Mouse (Mus musculus) adrenal gland, postnatal 25 days (tissue): ENCODE results near the gene Adam10. TPM values are rescaled to one million over a fixed set of nuclear protein-coding genes. Genes with fewer than 3 reads are reported as not detected.

Source experiments
- DNase-seq: peaks from one replicate; pipeline ENCODE4 v3.0.0; 2021; ENCODE audit warnings: mixed read lengths
- microRNA-seq, 2 experiments: library from miRNA; unstranded; fragments of <30 nt; microRNA quantifications; one replicate each; pipeline ENCODE4 v1.2.0; 2021
- total RNA-seq: library from RNA; stranded (reverse); gene quantifications from 2 replicates; pipeline ENCODE4 v1.2.3, GENCODE M21; 2021

The Adam10 gene
- total RNA-seq, 1 experiment from 2014 or later = 53.1 TPM

GRCm38 (mm10) chr9:70788705-70789104, 109.9 kb downstream of the Adam10 start:
- no peak for DNase-seq

GRCm38 (mm10) chr9:70790621-70791020, 111.8 kb downstream of the Adam10 start:
- DNase-seq = no peak

DNA sequence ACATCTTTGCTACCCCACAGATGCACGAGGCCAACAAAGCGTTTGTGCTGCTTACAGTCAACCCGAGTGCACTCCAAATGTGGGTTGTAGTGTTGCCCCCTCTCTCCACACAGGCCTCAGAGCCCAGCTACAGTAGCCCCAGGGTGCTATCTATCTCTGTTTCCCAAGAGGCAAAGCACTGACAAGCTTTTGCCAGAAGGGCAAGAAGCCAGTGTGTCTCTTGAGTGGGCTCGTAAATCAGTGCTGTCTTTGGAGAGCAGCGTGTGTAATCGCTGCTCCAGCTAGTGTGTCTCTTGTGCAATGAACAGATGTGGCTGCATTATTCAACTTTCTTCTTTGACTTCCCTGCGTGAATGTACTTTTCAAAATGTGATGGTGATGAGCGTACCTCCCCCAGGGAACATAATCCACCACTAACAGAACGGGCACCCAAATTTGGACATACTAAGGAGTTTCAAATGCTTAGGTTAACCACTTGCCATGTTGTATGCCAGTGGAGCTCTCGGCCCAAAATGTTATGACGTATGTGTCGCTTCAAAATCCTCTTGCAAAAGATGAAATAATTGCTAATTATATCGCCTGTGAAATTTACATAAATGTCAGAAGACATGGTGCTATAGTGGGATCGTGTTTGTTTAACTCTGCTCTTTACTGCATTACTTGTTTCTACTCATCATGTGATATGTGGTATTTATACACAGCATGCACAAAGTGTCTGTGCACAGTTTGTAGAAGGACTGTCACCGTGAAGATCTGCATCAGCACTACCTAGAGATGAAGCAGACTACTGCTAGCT, 116.0 kb downstream of the Adam10 start:
- DNase-seq = peak; percentile 25

- no peak for DNase-seq
These were observed 116.6 kb downstream of the Adam10 start for GRCm38 (mm10) chr9:70795439-70795757.

- no peak for DNase-seq
These were observed 122.0 kb downstream of the Adam10 start for GRCm38 (mm10) chr9:70800588-70801315.

GRCm38 (mm10) chr9:70801761-70802160, 123.0 kb downstream of the Adam10 start:
- no peak for DNase-seq

GRCm38 (mm10) chr9:70802816-70803215, 124.0 kb downstream of the Adam10 start:
- no peak for DNase-seq

- no peak for DNase-seq
These were observed 127.3 kb downstream of the Adam10 start for GRCm38 (mm10) chr9:70806069-70806468.

DNA sequence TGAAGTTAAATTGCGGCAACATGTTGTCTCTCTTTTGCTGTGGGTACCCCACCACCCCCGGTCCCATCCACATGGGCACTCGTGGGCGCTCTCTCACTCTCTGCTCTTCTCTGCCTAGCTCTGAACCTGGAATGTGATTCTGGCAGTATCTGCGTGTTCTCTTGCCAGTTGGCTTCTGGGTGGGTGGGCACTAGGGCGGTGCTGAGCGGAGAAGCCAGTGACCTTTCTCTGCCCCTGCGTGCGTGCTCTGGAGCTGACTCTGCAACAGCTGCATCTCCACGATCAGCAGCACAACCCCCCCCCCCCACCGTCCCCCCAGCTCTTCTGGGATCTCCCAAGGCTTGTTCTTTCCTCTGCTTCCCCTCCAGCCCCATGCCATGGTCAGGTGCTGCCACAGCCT, 128.9 kb downstream of the Adam10 start:
- no peak for DNase-seq

DNA sequence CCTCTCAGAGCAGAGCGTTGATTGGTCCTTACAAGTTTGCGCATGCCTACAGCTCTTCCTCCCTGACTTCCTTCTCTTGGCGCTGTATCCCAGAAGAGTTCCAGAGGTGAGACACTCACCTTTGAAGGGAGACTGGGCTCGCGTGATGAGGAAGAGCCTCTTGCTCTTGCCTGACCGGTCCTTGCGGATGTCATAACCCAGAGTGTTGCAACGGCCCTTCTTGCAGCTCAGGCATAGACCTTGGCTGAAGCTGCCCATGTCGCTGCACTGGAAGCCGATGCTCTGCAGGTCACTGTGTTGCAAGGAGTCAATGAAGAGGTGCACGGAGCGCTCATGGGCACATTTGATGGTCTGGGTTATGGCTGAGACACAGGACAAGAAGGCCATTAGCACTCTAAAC, 133.8 kb downstream of the Adam10 start:
- no peak for DNase-seq

DNA sequence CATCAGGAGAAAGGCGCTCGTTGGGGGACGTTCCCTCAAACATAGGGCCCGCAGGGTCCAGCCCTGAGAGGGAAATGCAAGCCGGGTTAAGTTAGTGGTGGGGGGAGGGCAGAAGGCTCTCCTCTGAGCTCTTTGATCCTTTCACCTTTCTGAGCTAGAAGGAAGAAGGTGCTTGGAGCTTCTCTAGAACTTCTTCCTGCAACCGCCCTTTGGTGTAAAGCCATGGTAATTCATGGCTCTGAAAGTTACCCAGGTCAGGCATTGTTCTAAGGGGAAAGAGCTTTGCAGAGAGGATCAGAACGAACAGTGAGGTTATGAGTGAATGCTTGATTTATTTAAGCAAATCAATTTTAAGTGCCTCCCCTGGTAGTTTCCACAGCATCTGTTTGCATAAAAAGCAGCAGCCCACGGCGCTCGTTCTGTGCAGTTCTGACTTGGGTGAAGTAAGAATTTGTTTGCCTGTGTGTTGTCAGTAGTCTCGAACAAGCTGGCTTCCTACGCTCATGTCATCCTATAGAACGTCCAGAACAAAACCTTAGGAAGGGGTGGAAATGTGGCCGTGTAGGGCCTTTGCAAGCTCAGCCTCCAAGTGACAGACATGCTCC, 138.0 kb downstream of the Adam10 start:
- no peak for DNase-seq

DNA sequence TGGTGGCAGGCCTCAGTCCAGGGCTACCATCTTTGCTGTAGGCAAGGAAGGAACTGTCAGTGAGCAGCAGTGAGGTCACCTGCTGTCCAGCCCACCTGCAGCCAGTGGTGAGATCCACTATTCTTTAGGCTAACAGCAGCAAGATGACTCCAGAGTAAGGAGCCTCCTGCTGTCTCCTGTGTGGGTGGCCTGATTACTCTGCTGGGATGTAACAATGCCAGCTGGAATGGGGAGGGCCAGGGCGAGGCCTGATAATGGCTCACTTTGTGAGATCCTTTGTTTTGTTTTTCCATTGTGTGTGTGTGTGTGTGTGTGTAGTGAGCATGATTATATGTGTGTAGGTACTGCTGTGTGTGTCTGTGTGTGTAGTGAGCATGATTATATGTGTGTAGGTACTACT, 138.6 kb downstream of the Adam10 start:
- no peak for DNase-seq

DNA sequence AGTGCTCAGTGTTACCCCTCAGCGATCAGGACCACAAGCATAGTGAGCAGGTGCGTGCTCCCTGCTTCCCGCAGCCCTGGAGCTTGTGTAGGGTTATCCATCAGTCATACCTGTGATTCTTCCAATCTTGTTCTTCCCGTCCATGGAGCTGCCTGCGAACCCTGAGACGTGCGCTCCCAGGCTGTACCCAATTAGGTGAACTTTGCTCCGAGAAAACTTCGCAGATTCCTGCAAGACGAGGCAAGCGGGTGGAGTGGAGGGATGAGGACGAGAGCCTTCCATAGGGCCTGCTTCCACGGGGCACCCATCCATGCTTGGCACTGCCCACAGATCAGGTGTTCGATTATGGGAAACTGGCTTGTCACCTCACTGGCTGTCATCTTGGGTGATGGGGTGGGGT, 139.9 kb downstream of the Adam10 start:
- DNase-seq = no peak

DNA sequence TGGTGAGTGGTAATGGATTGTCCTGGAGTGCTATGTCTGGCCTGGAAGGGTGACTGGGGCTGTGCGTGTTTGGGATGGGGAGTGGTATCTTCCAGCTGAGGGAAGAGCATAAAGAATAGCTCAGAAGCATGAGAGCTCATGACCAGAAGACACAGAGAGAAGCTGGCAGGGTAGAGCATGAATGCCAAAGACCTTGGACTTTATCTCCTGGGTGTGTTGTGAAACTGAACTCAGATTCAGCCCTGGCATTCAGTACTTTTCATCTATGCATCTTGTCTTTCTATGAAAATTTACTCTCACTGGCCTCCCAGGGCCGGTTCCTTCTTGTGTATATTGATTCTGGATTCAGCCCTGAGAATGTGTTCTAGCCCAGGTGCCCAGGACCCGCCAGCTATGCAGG, 145.3 kb downstream of the Adam10 start:
- DNase-seq = no peak

DNA sequence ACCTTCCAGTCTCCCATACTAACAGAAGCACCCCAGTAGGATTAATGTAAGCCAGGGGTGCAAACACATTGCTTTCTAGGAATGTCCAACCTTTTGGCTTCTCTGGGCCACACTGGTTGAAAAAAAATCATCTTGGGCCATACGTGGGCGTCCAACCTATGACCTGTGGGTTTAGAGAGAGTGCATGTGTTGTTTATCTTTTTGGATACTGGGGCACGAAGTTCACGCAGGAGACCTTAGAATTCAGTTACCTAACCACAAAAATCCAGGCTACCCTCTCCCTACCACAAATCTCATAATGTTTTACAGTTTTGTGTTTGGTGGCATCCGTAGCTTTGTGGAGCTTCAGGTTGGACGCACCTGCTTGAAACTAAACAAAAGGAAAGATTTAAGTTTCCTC, 149.1 kb downstream of the Adam10 start:
- DNase-seq = no peak

Small RNA genes within 50 kb of the gene (microRNA-seq; reads per million reads assigned to microRNA genes)
- 0 reads per million in 2 experiments for gene Gm25149

Other genes starting within 250 kb of the Adam10 start
- gene Rnf111, start 175.3 kb upstream of the Adam10 start, total RNA-seq = 41.2 and 41.8 TPM in 2 replicates
- 39.1 and 49.7 TPM in 2 replicates for gene Sltm, start 136.2 kb upstream of the Adam10 start, total RNA-seq
- gene Gm10642, start 22.7 kb upstream of the Adam10 start, total RNA-seq = 0.52 and 0.76 TPM in 2 replicates
- gene Mindy2, start 21.8 kb upstream of the Adam10 start, total RNA-seq = 14.3 and 17.3 TPM in 2 replicates